Mouse (Mus musculus) hindlimb bud, embryonic 11.5 days (tissue): ENCODE data around the gene Fancg.

Source experiments
- DNase-seq: peaks from one replicate; pipeline ENCODE4 v3.0.0-alpha.2; 2012; ENCODE audit warnings: low read depth, low spot score; ENCODE audit errors: extremely low spot score

Fancg gene

DNA sequence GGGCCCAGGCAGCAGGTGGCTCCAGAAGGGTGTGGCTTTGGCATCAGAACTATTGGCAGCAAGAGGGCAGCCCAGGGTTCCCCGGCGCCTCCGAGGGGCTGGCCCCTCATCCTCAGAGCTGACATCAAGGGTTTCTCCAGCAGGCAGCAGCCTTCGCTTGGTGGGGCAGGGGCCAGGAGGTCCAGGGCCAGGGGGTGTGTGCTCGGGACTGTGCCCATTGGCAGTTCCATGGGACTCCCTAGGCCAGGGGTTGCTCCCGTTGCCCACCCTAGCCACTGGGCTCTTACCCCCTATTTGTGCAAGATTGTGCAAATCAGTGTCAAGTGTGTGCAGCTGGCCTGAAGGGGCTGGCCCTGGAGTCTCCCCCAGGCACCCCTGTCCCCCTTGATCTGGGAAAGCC lies 25.5 kb upstream of the Fancg start:
- no peak for DNase-seq

DNA sequence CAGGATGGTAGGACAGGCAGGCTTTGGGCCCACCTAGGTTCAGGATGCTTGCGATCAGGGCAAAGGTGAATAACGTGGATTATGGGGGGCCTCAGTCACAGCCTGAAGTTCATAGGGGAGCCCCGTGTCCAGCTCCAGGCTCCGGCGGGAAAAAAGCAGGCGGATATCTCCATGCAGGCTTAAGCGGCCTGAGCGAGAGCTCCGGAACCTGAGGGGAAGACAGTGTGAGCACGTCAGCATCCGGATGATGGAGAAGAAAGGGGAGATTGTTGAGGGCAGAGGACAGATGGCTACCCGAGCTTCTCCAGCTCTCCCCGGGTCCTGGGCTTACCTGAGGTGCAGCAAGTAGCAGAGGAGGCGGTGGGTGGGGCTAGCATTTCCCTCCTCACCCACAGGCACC lies 23.2 kb upstream of the Fancg start:
- no peak for DNase-seq

DNA sequence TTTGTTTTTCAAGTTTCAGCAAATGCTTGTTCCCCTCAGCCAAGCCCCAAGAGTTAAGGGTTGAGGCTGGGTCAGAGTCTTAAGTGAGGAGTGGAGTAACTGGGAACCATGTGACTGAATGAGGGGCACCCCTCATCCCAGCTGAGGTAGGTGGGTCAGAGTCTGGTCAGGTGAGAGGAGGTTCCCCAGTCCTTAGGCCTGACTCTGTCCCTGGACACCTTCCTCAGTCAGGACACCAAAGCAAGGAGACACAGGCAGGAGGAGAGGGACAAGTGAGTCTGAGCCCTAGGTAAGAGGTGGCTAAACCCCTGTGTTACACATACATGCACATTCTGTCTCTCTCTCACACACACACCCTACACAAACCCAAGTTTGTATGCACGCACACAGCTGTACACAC lies 22.2 kb upstream of the Fancg start:
- DNase-seq: no peak

DNA sequence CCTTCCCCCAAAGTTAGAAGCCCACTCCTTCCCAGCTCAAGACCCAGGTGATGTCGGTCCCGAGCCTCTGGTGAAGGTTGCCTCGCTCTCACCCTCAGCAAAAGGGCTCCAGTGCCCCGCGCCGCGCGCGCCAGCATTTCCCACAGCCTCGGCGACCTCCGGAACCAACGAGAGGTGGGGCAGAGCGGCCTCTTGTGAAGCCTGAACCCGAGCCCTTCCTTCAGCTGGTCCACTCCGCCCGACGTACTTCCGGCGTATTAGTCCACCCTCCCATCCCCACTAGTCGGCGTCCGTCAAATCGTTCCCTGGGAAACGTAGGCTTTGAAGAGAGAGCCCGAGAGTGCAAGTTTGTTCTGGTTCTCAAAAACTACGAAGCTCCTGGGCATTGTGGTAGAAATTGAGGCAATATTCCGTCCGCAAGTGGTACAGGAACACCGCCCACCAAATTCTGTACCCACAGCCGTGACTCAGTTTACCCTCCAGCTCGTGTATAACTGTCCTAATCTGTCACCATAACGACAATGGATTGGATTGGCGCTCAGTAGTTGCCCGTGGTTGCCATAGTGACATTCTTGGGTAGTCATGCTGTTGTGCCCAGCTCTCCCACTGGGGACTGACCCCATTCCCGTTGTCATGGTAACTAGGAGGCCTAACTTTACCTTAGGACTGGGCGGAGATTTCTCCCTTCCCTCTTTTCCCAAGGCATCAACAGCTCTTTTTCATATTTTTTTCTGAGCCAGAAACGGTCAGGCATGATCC lies 21.1 kb upstream of the Fancg start, which contains the start of gene Stoml2:
Gene Stoml2, minus strand, starts transcription at position 474 of the 759 bp plus-strand sequence.
- DNase-seq: peak; percentile 77

DNA sequence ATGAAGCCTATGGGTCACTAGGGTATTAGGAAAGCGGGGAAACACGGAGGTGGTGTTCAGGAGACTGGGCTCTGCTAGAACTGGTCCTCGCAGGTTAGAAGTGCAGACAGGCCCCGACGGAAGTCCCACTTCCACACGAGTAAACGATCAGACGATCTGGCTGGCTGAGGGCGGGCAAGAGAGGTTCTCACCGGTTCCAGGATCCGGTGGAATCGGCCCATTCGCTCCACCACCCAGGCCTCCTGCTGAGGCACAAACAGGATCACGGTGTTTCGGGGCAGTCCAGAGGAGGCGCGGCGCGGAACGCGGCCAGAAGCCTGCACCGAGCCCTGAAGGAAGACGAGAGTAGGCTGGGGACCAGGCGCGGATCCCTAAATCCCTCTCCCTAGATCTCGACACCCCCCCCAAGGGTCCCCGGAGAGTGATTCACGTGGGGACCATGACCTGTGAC lies 20.5 kb upstream of the Fancg start:
- no peak for DNase-seq

DNA sequence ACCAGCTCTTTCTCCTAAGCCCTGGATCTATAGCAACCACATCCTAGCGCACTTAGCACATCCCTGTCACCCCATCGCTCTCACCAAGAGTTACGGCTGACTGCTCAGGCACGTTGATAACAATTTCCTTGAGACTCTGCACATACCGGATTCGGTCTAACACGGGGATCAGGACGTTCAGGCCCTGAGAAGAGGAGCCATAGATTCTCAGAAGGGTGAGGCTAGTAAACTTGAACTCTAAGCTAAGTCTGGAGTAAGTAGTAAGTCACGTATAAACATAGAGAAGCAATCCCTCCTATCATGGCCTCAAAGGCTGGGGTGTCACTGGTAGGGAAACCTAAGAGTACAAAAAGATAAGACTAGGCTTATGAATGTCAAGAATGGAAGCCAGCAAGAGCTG lies 20.0 kb upstream of the Fancg start:
- no peak for DNase-seq

DNA sequence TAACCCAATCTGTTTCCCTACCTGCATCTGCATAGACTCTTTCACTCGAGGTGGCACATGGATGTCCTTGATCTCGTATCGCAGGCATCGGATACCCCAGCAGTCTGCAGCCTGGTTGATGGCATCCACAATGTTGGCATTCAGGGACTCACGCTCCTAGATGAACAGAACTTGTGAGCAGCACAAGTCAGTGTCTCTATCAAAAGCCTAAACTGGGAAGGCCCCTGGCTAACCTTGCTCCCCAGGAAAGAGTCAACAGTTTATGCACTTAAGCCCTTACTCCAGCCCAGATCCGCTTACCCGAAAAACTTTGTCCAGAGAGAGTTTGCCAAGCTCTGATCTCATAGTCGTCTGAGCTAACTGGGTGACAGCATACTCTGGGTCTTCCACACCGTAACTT lies 19.4 kb upstream of the Fancg start:
- DNase-seq: no peak

DNA sequence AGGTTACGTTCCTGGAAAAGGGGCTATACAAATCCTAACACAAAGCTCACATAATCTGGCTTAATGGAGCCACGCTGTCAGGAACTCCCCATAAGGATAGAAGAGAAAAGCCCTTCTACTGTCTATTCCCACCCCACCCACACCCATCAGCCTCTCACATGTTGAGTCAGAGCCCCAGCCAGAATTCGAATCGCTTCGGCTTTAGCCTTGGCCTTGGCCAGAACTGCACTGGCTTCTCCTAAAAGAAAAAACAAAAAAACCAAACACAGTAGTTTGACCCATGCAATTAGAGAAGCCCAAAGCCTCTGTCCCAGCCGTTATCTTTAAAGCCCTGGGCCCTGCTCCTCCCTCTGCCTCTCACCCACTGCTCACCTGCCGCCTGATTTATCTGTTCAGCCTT lies 18.8 kb upstream of the Fancg start:
- DNase-seq: no peak

DNA sequence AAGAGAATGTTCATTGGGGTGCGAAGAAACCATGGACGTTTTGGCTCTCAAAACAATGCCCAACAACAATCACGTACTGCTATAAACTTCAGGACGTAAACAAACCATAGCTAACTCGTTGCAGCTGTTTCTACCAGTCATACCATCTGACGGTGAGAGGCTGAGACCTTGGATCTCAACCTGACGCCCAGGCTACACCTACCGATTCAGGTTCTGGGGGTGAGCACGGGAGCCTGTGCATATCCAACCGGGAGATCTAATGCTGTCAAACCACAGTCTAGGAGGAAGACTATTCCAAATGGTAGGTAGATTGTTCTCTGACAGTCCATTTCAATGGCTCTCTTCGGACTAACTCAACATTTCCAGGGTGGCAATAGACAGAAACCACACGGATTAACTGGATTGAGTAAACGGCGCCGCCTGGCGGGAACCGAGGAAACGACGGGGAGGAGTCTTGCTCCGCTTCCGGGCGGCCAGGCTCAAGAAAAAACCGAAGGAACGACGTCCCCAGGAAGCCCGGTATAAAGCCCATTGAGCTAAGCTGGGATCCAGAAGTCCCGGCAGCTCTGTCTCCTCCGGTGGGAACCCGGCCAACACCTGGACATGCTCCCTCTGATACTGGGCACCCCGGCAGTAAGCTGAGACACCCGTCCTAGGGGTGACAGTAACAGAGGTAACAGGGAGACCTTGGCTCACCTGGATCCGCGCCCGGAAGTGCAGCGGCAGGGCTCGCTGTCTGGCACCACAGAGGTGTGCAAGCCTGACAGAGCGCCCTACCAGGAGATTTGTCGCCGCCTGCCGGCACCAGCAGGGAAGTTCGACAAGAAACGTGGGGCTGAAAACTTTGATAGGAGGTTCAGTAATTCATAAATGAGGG lies 15.0 kb upstream of the Fancg start, which contains the start of gene Pigo:
Gene Pigo, minus strand, starts transcription at position 736 of the 877 bp plus-strand sequence.
- DNase-seq: peak; percentile 79

DNA sequence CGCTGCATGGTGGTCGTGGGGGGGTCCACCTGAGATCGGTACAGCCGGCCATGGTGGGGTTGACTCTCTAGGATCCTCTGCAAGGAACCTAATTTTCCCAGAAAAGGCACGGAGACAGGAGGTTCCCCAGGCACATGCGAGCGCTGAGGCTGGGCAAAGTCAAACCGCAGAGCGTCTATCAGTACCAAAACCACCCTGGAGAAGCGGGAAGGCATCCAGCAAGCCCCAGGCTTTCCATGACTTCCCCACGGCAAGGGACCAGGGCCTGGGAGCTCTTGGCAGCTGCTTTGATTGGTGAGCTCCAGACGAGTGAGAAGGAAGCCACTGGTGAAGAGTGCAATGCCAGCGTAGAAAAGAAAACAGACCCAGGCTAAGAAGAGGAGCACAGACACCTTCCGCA lies 14.4 kb upstream of the Fancg start:
- no peak for DNase-seq

DNA sequence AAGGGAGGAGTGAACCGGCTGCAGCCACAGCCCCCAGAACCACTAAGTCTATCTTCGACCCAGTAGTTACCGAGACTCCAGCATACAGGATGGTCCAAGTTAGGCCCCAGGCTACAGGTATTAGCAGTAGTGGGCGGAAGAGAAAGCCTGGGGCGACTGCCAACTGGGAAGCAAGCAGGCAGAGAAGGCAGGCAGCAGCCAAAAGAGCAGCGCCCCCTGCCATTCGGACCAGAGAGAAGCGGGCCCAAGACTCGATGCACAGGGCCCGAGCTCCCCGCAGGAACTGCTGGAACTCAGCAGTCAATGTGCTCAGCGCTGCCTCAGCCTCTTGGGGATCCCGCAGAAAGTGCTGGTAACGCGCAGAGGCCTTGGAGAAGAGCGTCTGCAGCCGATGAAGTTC lies 11.0 kb upstream of the Fancg start:
- no peak for DNase-seq

DNA sequence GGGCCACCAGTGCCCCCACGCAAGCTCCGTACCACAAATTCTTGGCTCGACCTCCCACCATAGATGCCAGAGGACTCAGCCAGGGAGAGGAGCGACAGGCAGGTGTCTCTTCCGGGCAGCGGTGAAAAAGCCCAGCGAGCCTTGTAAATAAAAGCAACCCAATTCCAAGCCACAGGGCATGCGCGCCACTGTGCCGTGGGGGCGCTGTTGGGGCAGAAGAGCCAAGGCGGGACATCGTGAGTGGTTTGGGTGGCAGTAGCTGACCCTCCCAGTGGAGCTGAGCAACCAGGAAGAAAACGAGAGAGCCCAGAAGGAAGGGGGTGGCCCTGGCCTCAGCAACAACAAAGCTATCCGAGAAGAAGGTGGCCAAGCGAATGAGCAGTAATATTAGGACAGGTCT lies 10.6 kb upstream of the Fancg start:
- DNase-seq: no peak

DNA sequence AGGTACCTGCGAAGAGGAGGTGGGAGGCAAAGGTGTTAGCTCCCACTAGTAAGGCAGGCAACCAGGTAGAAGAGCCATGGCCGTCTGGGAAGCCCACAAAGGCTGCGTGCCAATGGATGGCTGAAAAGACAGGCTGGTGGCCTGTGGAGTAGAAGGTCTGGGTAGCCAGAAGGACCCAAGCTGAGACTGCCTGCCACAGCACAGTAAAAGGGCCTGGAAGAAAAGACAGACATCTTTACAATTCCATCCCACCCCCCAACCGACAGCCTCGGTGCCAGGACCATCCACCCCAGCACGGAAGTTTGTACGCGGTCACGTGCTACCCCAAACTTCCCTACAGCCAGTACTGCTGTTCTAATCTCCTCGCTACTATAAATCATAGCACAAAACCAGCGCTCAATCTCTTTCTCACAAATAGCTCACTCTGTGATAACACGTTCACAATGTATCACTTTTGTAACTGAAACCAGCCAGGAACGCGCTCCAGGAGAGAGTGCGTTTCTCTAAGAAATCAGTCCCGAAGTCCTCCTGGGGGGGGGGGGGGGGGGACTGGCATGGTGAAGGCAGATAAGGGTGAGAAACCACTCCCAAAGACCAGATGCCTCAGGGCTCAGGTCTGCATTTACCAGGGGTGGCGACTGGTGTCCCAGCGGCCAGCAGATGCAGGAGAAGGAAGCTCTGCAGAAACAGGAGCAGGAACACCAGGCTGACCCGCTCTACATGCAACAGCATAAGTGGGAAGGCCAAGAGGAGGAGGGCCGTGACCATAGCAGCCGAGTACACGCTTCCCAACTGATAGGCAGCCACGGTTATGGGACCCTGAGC lies 9.5 kb upstream of the Fancg start:
- DNase-seq: no peak

DNA sequence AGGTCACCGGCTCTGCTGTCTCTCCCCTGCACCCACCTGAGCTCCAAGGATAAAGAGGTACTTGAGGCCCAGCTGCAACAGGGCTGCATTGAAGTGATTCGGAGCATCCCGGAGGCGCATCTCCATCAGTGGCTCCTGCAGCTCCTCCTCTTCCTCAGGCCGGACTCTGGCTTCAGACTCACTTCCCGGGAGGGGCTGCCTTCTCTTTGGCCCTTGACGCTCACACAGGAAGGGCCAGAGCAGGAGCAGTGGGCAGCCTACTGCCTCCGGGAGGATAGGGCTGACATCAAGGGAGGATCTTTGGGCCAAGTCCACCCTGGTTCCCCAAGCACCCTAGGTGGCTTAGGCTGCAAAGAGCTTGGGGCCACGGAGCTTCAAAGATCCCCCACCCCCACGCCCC lies 8.9 kb upstream of the Fancg start:
- no peak for DNase-seq

DNA sequence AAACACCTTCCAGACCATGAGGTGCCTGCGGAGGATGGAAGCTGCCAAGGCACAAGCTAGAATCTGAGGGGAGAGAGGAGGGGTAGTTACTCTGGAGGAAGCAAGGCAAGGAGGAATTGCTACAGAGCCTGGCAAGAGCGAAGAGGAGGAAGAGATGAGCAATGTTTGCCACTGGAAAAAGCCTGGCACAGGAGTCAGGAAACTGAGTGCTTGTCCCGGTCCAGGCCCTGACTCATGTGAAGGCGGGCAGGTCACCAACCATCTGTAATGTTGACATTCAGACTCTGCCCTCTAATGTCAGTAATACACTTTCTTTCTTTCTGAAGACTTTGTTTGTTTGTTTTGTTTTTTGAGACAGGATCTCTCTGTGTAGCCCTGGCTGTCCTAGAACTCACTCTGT lies 7.8 kb upstream of the Fancg start:
- no peak for DNase-seq

DNA sequence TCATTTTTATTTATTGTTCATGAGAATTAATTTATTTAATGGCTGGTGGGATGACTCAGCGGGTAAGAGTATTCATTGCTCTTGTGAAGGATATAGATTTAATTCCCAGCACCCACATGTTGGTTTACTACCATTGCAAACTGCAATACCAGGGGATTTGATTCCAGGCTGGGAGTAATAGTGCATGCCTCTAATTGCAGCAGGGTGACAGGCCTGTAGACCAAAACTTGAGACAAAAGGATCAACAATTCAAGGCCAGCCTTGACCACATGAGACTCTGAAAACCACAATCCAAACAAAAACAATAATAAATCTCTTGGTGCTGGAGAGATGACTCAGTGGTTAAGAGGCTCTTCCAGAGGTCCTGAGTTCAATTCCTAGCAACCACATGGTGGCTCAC lies 1.8 kb upstream of the Fancg start:
- DNase-seq: no peak

DNA sequence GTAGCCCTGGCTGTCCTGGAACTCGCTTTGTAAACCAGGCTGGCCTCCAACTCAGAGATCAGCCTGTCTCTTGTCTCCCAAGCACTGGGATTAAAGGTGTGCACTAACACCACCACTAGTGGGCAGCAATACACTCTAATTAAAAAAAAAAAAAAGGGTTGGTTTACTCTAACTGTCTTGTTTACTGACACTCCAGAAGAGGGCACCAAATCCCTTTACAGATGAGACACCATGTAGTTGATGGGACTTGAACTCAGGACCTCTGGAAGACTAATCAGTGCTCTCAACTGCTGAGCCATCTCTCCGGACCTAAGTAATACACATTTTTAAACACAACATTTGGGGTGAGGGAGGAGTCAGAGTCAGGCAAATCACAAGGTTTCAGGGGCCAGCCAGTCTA lies 4.5 kb downstream of the Fancg start:
- DNase-seq: no peak

DNA sequence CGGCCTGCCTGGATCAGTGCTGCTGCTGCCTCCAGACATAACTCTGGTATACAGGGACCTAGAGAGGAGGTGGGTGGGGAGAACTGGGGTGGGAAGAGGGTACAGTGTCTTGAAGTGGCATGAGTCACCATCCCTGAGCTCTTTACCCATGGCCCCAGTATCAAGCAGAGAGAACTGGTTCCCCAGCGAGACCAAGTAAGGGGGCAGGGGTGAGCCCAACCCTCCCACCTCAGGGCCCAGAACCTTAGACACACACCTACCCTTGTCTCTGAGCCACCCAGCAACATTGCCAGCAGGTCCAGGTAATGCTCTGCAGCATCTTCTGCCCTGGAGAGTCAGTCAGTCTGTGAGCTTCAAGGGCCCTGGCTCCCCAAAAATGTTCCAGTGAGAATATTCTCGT lies 5.4 kb downstream of the Fancg start:
- DNase-seq: no peak

DNA sequence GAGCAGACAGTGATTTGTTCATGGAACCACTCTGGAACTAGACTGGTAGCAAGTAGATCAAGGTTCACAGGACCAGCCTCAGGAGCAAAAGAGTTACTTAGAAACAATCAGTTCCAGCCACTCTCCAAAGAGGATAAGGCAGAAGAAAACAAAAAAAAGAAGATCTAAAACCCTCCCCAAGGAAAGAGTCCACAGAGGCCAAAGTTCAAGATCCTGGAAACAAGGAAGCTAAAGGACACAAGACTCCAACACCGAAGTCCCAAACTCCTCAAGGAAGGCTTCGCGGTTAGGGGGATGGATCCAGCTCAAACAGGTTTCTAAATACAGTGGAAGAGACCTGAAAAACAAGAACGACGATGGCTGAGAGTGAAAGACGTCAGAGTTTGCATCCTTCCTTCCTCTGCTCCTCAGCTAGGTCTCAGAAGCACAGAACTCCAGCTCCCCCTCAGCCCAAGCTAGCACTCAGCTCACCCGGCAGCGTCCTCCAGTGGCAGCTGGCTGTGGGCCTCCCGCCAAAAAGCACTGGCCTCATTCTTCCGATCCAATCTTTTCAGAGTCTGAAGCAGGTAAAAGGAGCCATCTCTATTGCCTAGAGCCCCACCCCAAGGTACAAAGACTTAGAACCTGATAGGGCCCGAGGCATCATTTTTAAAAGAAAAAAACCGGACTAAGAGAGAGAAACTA lies 7.4 kb downstream of the Fancg start:
- DNase-seq: no peak

DNA sequence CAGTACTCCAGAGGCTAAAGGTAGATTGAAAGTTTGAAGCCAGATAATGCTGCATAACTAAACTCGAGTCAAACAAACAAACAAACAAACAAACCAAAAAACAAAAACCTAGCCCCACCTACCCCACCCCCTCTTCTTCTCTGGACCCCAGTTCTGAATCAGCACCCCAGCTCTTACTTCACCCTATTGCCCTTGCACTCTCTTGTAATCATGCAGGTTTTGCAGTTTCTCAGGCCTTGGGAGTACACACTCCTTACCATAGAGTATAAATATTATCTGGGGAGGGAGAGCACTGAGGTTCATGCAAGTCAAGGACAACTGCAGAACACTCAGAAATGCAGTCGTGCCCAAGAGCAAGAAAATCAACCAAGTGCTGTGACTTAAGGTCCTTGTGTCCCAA lies 9.0 kb downstream of the Fancg start:
- no peak for DNase-seq
